ENCODE assay signal across 10 mouse cellular contexts in genomic region chr12:86835899-86836298, GRCm38 (mm10). TPM values are rescaled to one million over a fixed set of nuclear protein-coding genes. Genes with fewer than 3 reads are reported as not detected.
DNase-seq lines count a peak whose midpoint lies in the region; ATAC-seq lines count a peak whose summit lies in the region.
"Had no signal": no experiment of that assay in that cellular context is flagged by ENCODE, and none has a peak within 500 bp of the region (broad histone marks: within the 10 kb centered on the region; RNA-seq: fewer than 3 reads in every experiment).

No protein-coding gene starts in this region.

- WGBS in kidney, embryonic 16.5 days = 64% methylated on average over 3 of the region's 3 CpGs
- WGBS in liver, embryonic 11.5 days = 55% methylated on average over 3 of the region's 3 CpGs

- intact Hi-C loops in left cerebral cortex, postnatal 36 days (cut with DNase I) = no loop called here

- no peaks in the 10 kb centered on the region for H3K27me3 ChIP-seq in kidney, embryonic 16.5 days (ENCODE audit: insufficient read depth, low read length)
- no peaks in the 10 kb centered on the region for H3K27me3 ChIP-seq in liver, embryonic 11.5 days (replicated peaks; ENCODE audit: control insufficient read depth, insufficient read depth, low read length)
- H3K27me3 ChIP-seq: embryonic facial prominence, embryonic 12.5 days had no signal

- ATAC-seq in kidney, embryonic 16.5 days (ENCODE audit: low FRiP score, low TSS enrichment) = no peak
- ATAC-seq in liver, embryonic 11.5 days (replicated peaks; ENCODE audit: low FRiP score) = no peak

- no peak overlapping the region for H3K4me3 ChIP-seq in kidney, embryonic 16.5 days (ENCODE audit: low read length)
- no peak overlapping the region for H3K4me3 ChIP-seq in liver, embryonic 11.5 days (ENCODE audit: low read depth, low read length)
- H3K4me3 ChIP-seq: embryonic facial prominence, embryonic 12.5 days had no signal

- H3K9ac ChIP-seq in kidney, embryonic 16.5 days (replicated peaks; ENCODE audit: low read length) = no peak overlapping the region
- no peak overlapping the region for H3K9ac ChIP-seq in liver, embryonic 11.5 days (ENCODE audit: low read depth, low read length)
- H3K9ac ChIP-seq: embryonic facial prominence, embryonic 12.5 days had no signal

- H3K27ac ChIP-seq in kidney, embryonic 16.5 days (ENCODE audit: low read length) = peak overlapping the region; percentile 85; the same call in 1 of the 2 replicates
- H3K27ac ChIP-seq in liver, embryonic 11.5 days (ENCODE audit: low read depth, low read length) = peak overlapping the region; percentile 82

- H3K4me2 ChIP-seq in kidney, embryonic 16.5 days (replicated peaks; ENCODE audit: low read depth, low read length) = no peak overlapping the region; the same call in 1 of the 2 replicates
- no peak overlapping the region; the same call in 1 of the 2 replicates for H3K4me2 ChIP-seq in liver, embryonic 11.5 days
- H3K4me2 ChIP-seq: embryonic facial prominence, embryonic 12.5 days had no signal

- no peak for DNase-seq in kidney, adult 18-20 months
- DNase-seq in thymus, postnatal 25 days = peak; percentile 42
- no peak for DNase-seq in thymus, postnatal 10 days (ENCODE audit: low spot score in 2 of 2)
- no peak for DNase-seq in liver, embryonic 11.5 days (ENCODE audit: low spot score)
- DNase-seq in thymus, postnatal 4 days = peak; percentile 42
- DNase-seq in left cerebral cortex, postnatal 36 days (ENCODE audit: low spot score in 2 of 2) = no peak
- DNase-seq in gastrocnemius, postnatal 10 days = no peak

- no peaks in the 10 kb centered on the region for H3K36me3 ChIP-seq in kidney, embryonic 16.5 days (ENCODE audit: insufficient read depth, low read length)
- H3K36me3 ChIP-seq in liver, embryonic 11.5 days (ENCODE audit: control insufficient read depth, insufficient read depth, low read length) = no peaks in the 10 kb centered on the region
- H3K36me3 ChIP-seq: embryonic facial prominence, embryonic 12.5 days; intestine, embryonic 15.5 days had no signal

- H3K4me1 ChIP-seq in kidney, embryonic 16.5 days (ENCODE audit: insufficient read depth, low read length) = peaks cover 48% of the 10 kb centered on the region
- H3K4me1 ChIP-seq in liver, embryonic 11.5 days (replicated peaks; ENCODE audit: control insufficient read depth, insufficient read depth, low read length) = peaks cover 55% of the 10 kb centered on the region

- H3K9me3 ChIP-seq in kidney, embryonic 16.5 days (ENCODE audit: low read length) = no peaks in the 10 kb centered on the region
- no peaks in the 10 kb centered on the region for H3K9me3 ChIP-seq in liver, embryonic 11.5 days (ENCODE audit: control insufficient read depth, low read length)
- H3K9me3 ChIP-seq: embryonic facial prominence, embryonic 12.5 days; intestine, embryonic 15.5 days had no signal

RNA-seq across cellular contexts. Expression of gene Irf2bpl, which starts 48.7 kb away (rescaled TPM):
- 30.3 and 30.4 TPM in 2 replicates for polyA plus RNA-seq in kidney, embryonic 16.5 days (2015; fragmentation: Nextera tagmentation; extraction: Ambion mirVana)
- 9.7 and 9.8 TPM in 2 replicates for polyA plus RNA-seq in liver, embryonic 11.5 days (2014; fragmentation: Nextera tagmentation; extraction: Ambion mirVana)
- 10 to 100 TPM; 70.7 to 73.6 TPM for total RNA-seq in left cerebral cortex, postnatal 36 days (2021)
- total RNA-seq in gastrocnemius, postnatal 10 days (2021) = 10 to 100 TPM; 42.9 to 46.7 TPM

Comparison
In these comparisons a context has a peak if more than half of its experiments do, and no peak if none do; other contexts are left out.
1. DNase-seq: peak in thymus, postnatal 25 days (single experiment) and thymus, postnatal 4 days (single experiment); none in kidney, adult 18-20 months (single experiment), thymus, postnatal 10 days (0 of 2), liver, embryonic 11.5 days (single experiment), left cerebral cortex, postnatal 36 days (0 of 2) and gastrocnemius, postnatal 10 days (single experiment).